Mouse (Mus musculus): ENCODE results near the gene Spata17. TPM values are rescaled to one million over a fixed set of nuclear protein-coding genes. Genes with fewer than 3 reads are reported as not detected.

Gene Spata17
- polyA plus RNA-seq, 1 experiment from 2014 or later: 0.60 TPM

- H3K4me1 ChIP-seq (ENCODE audit: control insufficient read depth, insufficient read depth, low read length): no peaks in the 10 kb centered on the region
- H3K27me3 ChIP-seq (ENCODE audit: control insufficient read depth, insufficient read depth, low read length): no peaks in the 10 kb centered on the region
- H3K36me3 ChIP-seq (replicated peaks; ENCODE audit: control insufficient read depth, insufficient read depth, low read depth, low read length): no peaks in the 10 kb centered on the region
- H3K9me3 ChIP-seq (replicated peaks; ENCODE audit: control insufficient read depth, low read length): no peaks in the 10 kb centered on the region
- no peak for DNase-seq (ENCODE audit: low spot score)
- ATAC-seq (replicated peaks; ENCODE audit: insufficient number of reproducible peaks, low FRiP score, low TSS enrichment, low read depth): no peak
- no peak overlapping the region for H3K4me3 ChIP-seq (ENCODE audit: low read depth, low read length)
- no peak overlapping the region for H3K27ac ChIP-seq (replicated peaks; ENCODE audit: low read depth, low read length)
- no peak overlapping the region for H3K4me2 ChIP-seq (ENCODE audit: low read depth, low read length)
- H3K9ac ChIP-seq (replicated peaks; ENCODE audit: low read length): no peak overlapping the region
These were observed 51.7 kb downstream of the Spata17 start for GRCm38 (mm10) chr1:187163571-187163970.

GRCm38 (mm10) chr1:187155658-187156057, 59.6 kb downstream of the Spata17 start:
- H3K9ac ChIP-seq (replicated peaks; ENCODE audit: low read length): no peak overlapping the region
- H3K27ac ChIP-seq (replicated peaks; ENCODE audit: low read depth, low read length): no peak overlapping the region
- no peaks in the 10 kb centered on the region for H3K27me3 ChIP-seq (ENCODE audit: control insufficient read depth, insufficient read depth, low read length)
- no peak overlapping the region for H3K4me3 ChIP-seq (ENCODE audit: low read depth, low read length)
- H3K9me3 ChIP-seq (replicated peaks; ENCODE audit: control insufficient read depth, low read length): no peaks in the 10 kb centered on the region
- no peak overlapping the region for H3K4me2 ChIP-seq (ENCODE audit: low read depth, low read length)
- ATAC-seq (replicated peaks; ENCODE audit: insufficient number of reproducible peaks, low FRiP score, low TSS enrichment, low read depth): no peak
- H3K36me3 ChIP-seq (replicated peaks; ENCODE audit: control insufficient read depth, insufficient read depth, low read depth, low read length): no peaks in the 10 kb centered on the region
- no peak for DNase-seq (ENCODE audit: low spot score)
- no peaks in the 10 kb centered on the region for H3K4me1 ChIP-seq (ENCODE audit: control insufficient read depth, insufficient read depth, low read length)

- WGBS: 49% methylated on average over 5 of the region's 5 CpGs
- Histone ChIP-seq H3K9ac (replicated peaks; ENCODE audit: low read length) (no peak overlapping the region), H3K4me3 (ENCODE audit: low read depth, low read length) (no peak overlapping the region), H3K4me1 (ENCODE audit: control insufficient read depth, insufficient read depth, low read length) (no peaks in the 10 kb centered on the region), H3K9me3 (replicated peaks; ENCODE audit: control insufficient read depth, low read length) (no peaks in the 10 kb centered on the region), H3K36me3 (replicated peaks; ENCODE audit: control insufficient read depth, insufficient read depth, low read depth, low read length) (no peaks in the 10 kb centered on the region), H3K27ac (replicated peaks; ENCODE audit: low read depth, low read length) (no peak overlapping the region), H3K4me2 (ENCODE audit: low read depth, low read length) (no peak overlapping the region), H3K27me3 (ENCODE audit: control insufficient read depth, insufficient read depth, low read length) (no peaks in the 10 kb centered on the region)
- ATAC-seq (replicated peaks; ENCODE audit: insufficient number of reproducible peaks, low FRiP score, low TSS enrichment, low read depth): no peak
- DNase-seq (ENCODE audit: low spot score): peak; percentile 54
These were observed 61.6 kb downstream of the Spata17 start for GRCm38 (mm10) chr1:187153681-187154080.

- DNase-seq (ENCODE audit: low spot score): no peak
- no peak for ATAC-seq (replicated peaks; ENCODE audit: insufficient number of reproducible peaks, low FRiP score, low TSS enrichment, low read depth)
- no peaks in the 10 kb centered on the region for H3K9me3 ChIP-seq (replicated peaks; ENCODE audit: control insufficient read depth, low read length)
- no peak overlapping the region for H3K4me2 ChIP-seq (ENCODE audit: low read depth, low read length)
- no peak overlapping the region for H3K9ac ChIP-seq (replicated peaks; ENCODE audit: low read length)
- H3K4me3 ChIP-seq (ENCODE audit: low read depth, low read length): no peak overlapping the region
- no peaks in the 10 kb centered on the region for H3K27me3 ChIP-seq (ENCODE audit: control insufficient read depth, insufficient read depth, low read length)
- WGBS: 85% methylated on average over 2 of the region's 2 CpGs
- H3K36me3 ChIP-seq (replicated peaks; ENCODE audit: control insufficient read depth, insufficient read depth, low read depth, low read length): no peaks in the 10 kb centered on the region
- H3K27ac ChIP-seq (replicated peaks; ENCODE audit: low read depth, low read length): no peak overlapping the region
- no peaks in the 10 kb centered on the region for H3K4me1 ChIP-seq (ENCODE audit: control insufficient read depth, insufficient read depth, low read length)
These were observed 62.7 kb downstream of the Spata17 start for GRCm38 (mm10) chr1:187152571-187152970.

- no peaks in the 10 kb centered on the region for H3K4me1 ChIP-seq (ENCODE audit: control insufficient read depth, insufficient read depth, low read length)
- H3K27ac ChIP-seq (replicated peaks; ENCODE audit: low read depth, low read length): no peak overlapping the region
- no peak overlapping the region for H3K4me2 ChIP-seq (ENCODE audit: low read depth, low read length)
- no peak for ATAC-seq (replicated peaks; ENCODE audit: insufficient number of reproducible peaks, low FRiP score, low TSS enrichment, low read depth)
- H3K9ac ChIP-seq (replicated peaks; ENCODE audit: low read length): no peak overlapping the region
- no peaks in the 10 kb centered on the region for H3K36me3 ChIP-seq (replicated peaks; ENCODE audit: control insufficient read depth, insufficient read depth, low read depth, low read length)
- no peaks in the 10 kb centered on the region for H3K9me3 ChIP-seq (replicated peaks; ENCODE audit: control insufficient read depth, low read length)
- DNase-seq (ENCODE audit: low spot score): no peak
- 77% methylated on average over 8 of the region's 8 CpGs for WGBS
- no peak overlapping the region for H3K4me3 ChIP-seq (ENCODE audit: low read depth, low read length)
- no peaks in the 10 kb centered on the region for H3K27me3 ChIP-seq (ENCODE audit: control insufficient read depth, insufficient read depth, low read length)
These were observed 72.3 kb downstream of the Spata17 start for GRCm38 (mm10) chr1:187142984-187143383.

GRCm38 (mm10) chr1:187137426-187137825, 77.8 kb downstream of the Spata17 start:
- Histone ChIP-seq H3K9me3 (replicated peaks; ENCODE audit: control insufficient read depth, low read length) (no peaks in the 10 kb centered on the region), H3K27ac (replicated peaks; ENCODE audit: low read depth, low read length) (no peak overlapping the region)

GRCm38 (mm10) chr1:187135887-187136286, 79.4 kb downstream of the Spata17 start:
- DNase-seq (ENCODE audit: low spot score): no peak

More at GRCm38 (mm10) chr1:187137426-187137825, 77.8 kb downstream of the Spata17 start:
- DNase-seq (ENCODE audit: low spot score) (peak; percentile 79), ATAC-seq (replicated peaks; ENCODE audit: insufficient number of reproducible peaks, low FRiP score, low TSS enrichment, low read depth) (no peak; the same call in 1 of the 2 replicates)
- Histone ChIP-seq H3K27me3 (ENCODE audit: control insufficient read depth, insufficient read depth, low read length) (no peaks in the 10 kb centered on the region), H3K4me1 (ENCODE audit: control insufficient read depth, insufficient read depth, low read length) (no peaks in the 10 kb centered on the region), H3K9ac (replicated peaks; ENCODE audit: low read length) (no peak overlapping the region), H3K4me2 (ENCODE audit: low read depth, low read length) (no peak overlapping the region), H3K36me3 (replicated peaks; ENCODE audit: control insufficient read depth, insufficient read depth, low read depth, low read length) (no peaks in the 10 kb centered on the region), H3K4me3 (ENCODE audit: low read depth, low read length) (no peak overlapping the region)
- WGBS: 35% methylated on average over 6 of the region's 6 CpGs

GRCm38 (mm10) chr1:187133841-187134240, 81.4 kb downstream of the Spata17 start:
- Histone ChIP-seq H3K4me2 (ENCODE audit: low read depth, low read length) (no peak overlapping the region), H3K4me3 (ENCODE audit: low read depth, low read length) (no peak overlapping the region), H3K9ac (replicated peaks; ENCODE audit: low read length) (no peak overlapping the region), H3K4me1 (ENCODE audit: control insufficient read depth, insufficient read depth, low read length) (no peaks in the 10 kb centered on the region), H3K36me3 (replicated peaks; ENCODE audit: control insufficient read depth, insufficient read depth, low read depth, low read length) (no peaks in the 10 kb centered on the region), H3K27ac (replicated peaks; ENCODE audit: low read depth, low read length) (no peak overlapping the region), H3K27me3 (ENCODE audit: control insufficient read depth, insufficient read depth, low read length) (no peaks in the 10 kb centered on the region), H3K9me3 (replicated peaks; ENCODE audit: control insufficient read depth, low read length) (no peaks in the 10 kb centered on the region)
- ATAC-seq (replicated peaks; ENCODE audit: insufficient number of reproducible peaks, low FRiP score, low TSS enrichment, low read depth): no peak
- no peak for DNase-seq (ENCODE audit: low spot score)
- 70% methylated on average over 6 of the region's 6 CpGs for WGBS

More at GRCm38 (mm10) chr1:187135887-187136286, 79.4 kb downstream of the Spata17 start:
- Histone ChIP-seq H3K27me3 (ENCODE audit: control insufficient read depth, insufficient read depth, low read length) (no peaks in the 10 kb centered on the region), H3K9me3 (replicated peaks; ENCODE audit: control insufficient read depth, low read length) (no peaks in the 10 kb centered on the region), H3K4me3 (ENCODE audit: low read depth, low read length) (no peak overlapping the region), H3K9ac (replicated peaks; ENCODE audit: low read length) (no peak overlapping the region), H3K36me3 (replicated peaks; ENCODE audit: control insufficient read depth, insufficient read depth, low read depth, low read length) (no peaks in the 10 kb centered on the region), H3K4me2 (ENCODE audit: low read depth, low read length) (no peak overlapping the region), H3K4me1 (ENCODE audit: control insufficient read depth, insufficient read depth, low read length) (no peaks in the 10 kb centered on the region), H3K27ac (replicated peaks; ENCODE audit: low read depth, low read length) (no peak overlapping the region)
- 77% methylated on average over 6 of the region's 6 CpGs for WGBS
- ATAC-seq (replicated peaks; ENCODE audit: insufficient number of reproducible peaks, low FRiP score, low TSS enrichment, low read depth): peak; percentile 52; the same call in 1 of the 2 replicates

Data from embryonic facial prominence, embryonic 11.5 days (tissue).